Mouse (Mus musculus): Measurements from ENCODE around the gene Ccdc190. TPM values are rescaled to one million over a fixed set of nuclear protein-coding genes. Genes with fewer than 3 reads are reported as not detected.

Ccdc190 gene
- polyA plus RNA-seq, 1 experiment from 2014 or later = 0.94 TPM

GRCm38 (mm10) chr1:169911526-169911925 lies 16.9 kb upstream of the Ccdc190 start:
- Histone ChIP-seq H3K9ac (replicated peaks) (no peak overlapping the region), H3K4me3 (no peak overlapping the region), H3K4me1 (no peaks in the 10 kb centered on the region), H3K36me3 (no peaks in the 10 kb centered on the region), H3K27me3 (no peaks in the 10 kb centered on the region), H3K4me2 (replicated peaks) (no peak overlapping the region), H3K9me3 (no peaks in the 10 kb centered on the region), H3K27ac (replicated peaks) (no peak overlapping the region)
- ATAC-seq (ENCODE audit: low FRiP score, low read depth) = no peak
- 81% methylated on average over 6 of the region's 6 CpGs for WGBS

- no peak for ATAC-seq (ENCODE audit: low FRiP score, low read depth)
- H3K36me3 ChIP-seq = no peaks in the 10 kb centered on the region
- no peaks in the 10 kb centered on the region for H3K4me1 ChIP-seq
- H3K27ac ChIP-seq (replicated peaks) = no peak overlapping the region
- no peak overlapping the region for H3K9ac ChIP-seq (replicated peaks)
- no peak overlapping the region for H3K4me2 ChIP-seq (replicated peaks)
- 65% methylated on average over 7 of the region's 7 CpGs for WGBS
- H3K9me3 ChIP-seq = no peaks in the 10 kb centered on the region
- no peak overlapping the region for H3K4me3 ChIP-seq
- H3K27me3 ChIP-seq = peaks cover 14% of the 10 kb centered on the region
These were observed 11.8 kb upstream of the Ccdc190 start for GRCm38 (mm10) chr1:169916659-169917058.

- Histone ChIP-seq H3K4me3 (no peak overlapping the region), H3K4me2 (replicated peaks) (no peak overlapping the region), H3K9me3 (no peaks in the 10 kb centered on the region), H3K4me1 (no peaks in the 10 kb centered on the region), H3K27me3 (peaks cover 14% of the 10 kb centered on the region), H3K9ac (replicated peaks) (no peak overlapping the region), H3K27ac (replicated peaks) (no peak overlapping the region; the same call in 1 of the 2 replicates), H3K36me3 (no peaks in the 10 kb centered on the region)
- ATAC-seq (ENCODE audit: low FRiP score, low read depth) = no peak
- 77% methylated on average over 9 of the region's 9 CpGs for WGBS
These were observed 11.2 kb upstream of the Ccdc190 start for GRCm38 (mm10) chr1:169917115-169917796.

- Histone ChIP-seq H3K27me3 (peaks cover 14% of the 10 kb centered on the region), H3K9ac (replicated peaks) (no peak overlapping the region), H3K4me1 (no peaks in the 10 kb centered on the region), H3K4me2 (replicated peaks) (no peak overlapping the region), H3K36me3 (no peaks in the 10 kb centered on the region), H3K4me3 (no peak overlapping the region), H3K9me3 (no peaks in the 10 kb centered on the region), H3K27ac (replicated peaks) (no peak overlapping the region)
- 21% methylated on average over 4 of the region's 4 CpGs for WGBS
- ATAC-seq (ENCODE audit: low FRiP score, low read depth) = peak; percentile 54
These were observed 10.4 kb upstream of the Ccdc190 start for GRCm38 (mm10) chr1:169917998-169918397.

- no peak overlapping the region for H3K4me2 ChIP-seq (replicated peaks)
- no peak overlapping the region for H3K4me3 ChIP-seq
- no peak overlapping the region for H3K27ac ChIP-seq (replicated peaks)
- peaks cover 14% of the 10 kb centered on the region for H3K27me3 ChIP-seq
- 5% methylated on average over 11 of the region's 11 CpGs for WGBS
- no peaks in the 10 kb centered on the region for H3K4me1 ChIP-seq
- no peak overlapping the region for H3K9ac ChIP-seq (replicated peaks)
- H3K9me3 ChIP-seq = no peaks in the 10 kb centered on the region
- ATAC-seq (ENCODE audit: low FRiP score, low read depth) = peak; percentile 65; the same call in 1 of the 2 replicates
- H3K36me3 ChIP-seq = no peaks in the 10 kb centered on the region
These were observed 9.2 kb upstream of the Ccdc190 start for GRCm38 (mm10) chr1:169919211-169919610.

GRCm38 (mm10) chr1:169921710-169922211 lies 6.7 kb upstream of the Ccdc190 start:
- Histone ChIP-seq H3K4me2 (replicated peaks) (no peak overlapping the region), H3K27ac (replicated peaks) (no peak overlapping the region), H3K27me3 (peaks cover 14% of the 10 kb centered on the region), H3K9me3 (no peaks in the 10 kb centered on the region), H3K4me1 (no peaks in the 10 kb centered on the region), H3K9ac (replicated peaks) (no peak overlapping the region), H3K4me3 (no peak overlapping the region), H3K36me3 (no peaks in the 10 kb centered on the region)
- ATAC-seq (ENCODE audit: low FRiP score, low read depth) = no peak
- WGBS = 46% methylated on average over 8 of the region's 8 CpGs

GRCm38 (mm10) chr1:169924567-169924966 lies 3.9 kb upstream of the Ccdc190 start:
- Histone ChIP-seq H3K4me1 (peaks cover 13% of the 10 kb centered on the region), H3K4me2 (replicated peaks) (no peak overlapping the region), H3K9ac (replicated peaks) (no peak overlapping the region), H3K4me3 (no peak overlapping the region), H3K27ac (replicated peaks) (no peak overlapping the region), H3K27me3 (peaks cover 12% of the 10 kb centered on the region), H3K36me3 (no peaks in the 10 kb centered on the region), H3K9me3 (no peaks in the 10 kb centered on the region)
- WGBS = 94% methylated on average over 2 of the region's 2 CpGs
- ATAC-seq (ENCODE audit: low FRiP score, low read depth) = no peak

- Histone ChIP-seq H3K9ac (replicated peaks) (no peak overlapping the region), H3K4me3 (no peak overlapping the region), H3K36me3 (no peaks in the 10 kb centered on the region), H3K4me1 (peaks cover 13% of the 10 kb centered on the region), H3K27me3 (peaks cover 4% of the 10 kb centered on the region; the same call in 1 of the 2 replicates), H3K27ac (replicated peaks) (peak overlapping the region; percentile 74), H3K9me3 (no peaks in the 10 kb centered on the region), H3K4me2 (replicated peaks) (peak overlapping the region; percentile 43)
- 30% methylated on average over 8 of the region's 8 CpGs for WGBS
- ATAC-seq (ENCODE audit: low FRiP score, low read depth) = peak; percentile 68
These were observed 587 bp upstream of the Ccdc190 start for GRCm38 (mm10) chr1:169927753-169928369.

GRCm38 (mm10) chr1:169931698-169932097 lies 3.2 kb downstream of the Ccdc190 start:
- no peak overlapping the region for H3K9ac ChIP-seq (replicated peaks)
- peaks cover 4% of the 10 kb centered on the region; the same call in 1 of the 2 replicates for H3K27me3 ChIP-seq
- H3K9me3 ChIP-seq = no peaks in the 10 kb centered on the region
- H3K27ac ChIP-seq (replicated peaks) = no peak overlapping the region
- no peak for ATAC-seq (ENCODE audit: low FRiP score, low read depth)
- 90% methylated on average over 7 of the region's 7 CpGs for WGBS
- H3K4me3 ChIP-seq = no peak overlapping the region
- H3K4me2 ChIP-seq (replicated peaks) = no peak overlapping the region
- H3K4me1 ChIP-seq = peaks cover 20% of the 10 kb centered on the region
- no peaks in the 10 kb centered on the region for H3K36me3 ChIP-seq

GRCm38 (mm10) chr1:169932122-169932746 lies 3.8 kb downstream of the Ccdc190 start:
- peaks cover 4% of the 10 kb centered on the region; the same call in 1 of the 2 replicates for H3K27me3 ChIP-seq
- H3K4me1 ChIP-seq = peaks cover 20% of the 10 kb centered on the region
- H3K4me2 ChIP-seq (replicated peaks) = no peak overlapping the region
- no peak for ATAC-seq (ENCODE audit: low FRiP score, low read depth)
- no peaks in the 10 kb centered on the region for H3K9me3 ChIP-seq
- WGBS = 59% methylated on average over 7 of the region's 7 CpGs
- H3K9ac ChIP-seq (replicated peaks) = no peak overlapping the region
- H3K36me3 ChIP-seq = no peaks in the 10 kb centered on the region
- H3K4me3 ChIP-seq = no peak overlapping the region
- no peak overlapping the region for H3K27ac ChIP-seq (replicated peaks)

GRCm38 (mm10) chr1:169934005-169934725 lies 5.7 kb downstream of the Ccdc190 start:
- 30% methylated on average over 16 of the region's 16 CpGs for WGBS
- no peaks in the 10 kb centered on the region for H3K36me3 ChIP-seq
- peak overlapping the region; percentile 31 for H3K4me3 ChIP-seq
- no peak overlapping the region for H3K9ac ChIP-seq (replicated peaks)
- H3K27ac ChIP-seq (replicated peaks) = peak overlapping the region; percentile 54
- H3K4me2 ChIP-seq (replicated peaks) = peak overlapping the region; percentile 48
- peaks cover 7% of the 10 kb centered on the region for H3K4me1 ChIP-seq
- peak; percentile 76 for ATAC-seq (ENCODE audit: low FRiP score, low read depth)
- peaks cover 10% of the 10 kb centered on the region; the same call in 1 of the 2 replicates for H3K27me3 ChIP-seq
- no peaks in the 10 kb centered on the region for H3K9me3 ChIP-seq
